Mouse (Mus musculus) lung, postnatal 0 days (tissue): ENCODE results near the gene Polr1b.

Experiments
- CTCF ChIP-seq: IDR thresholded peaks from 2 replicates; pipeline ENCODE4 v1.5.1; 2016; ENCODE audit warnings: antibody characterized with exemption, mild to moderate bottlenecking
- EP300 ChIP-seq: IDR thresholded peaks from 2 replicates; pipeline ENCODE4 v1.6.1; 2016; ENCODE audit warnings: antibody characterized with exemption, mild to moderate bottlenecking, control low read depth

DNA sequence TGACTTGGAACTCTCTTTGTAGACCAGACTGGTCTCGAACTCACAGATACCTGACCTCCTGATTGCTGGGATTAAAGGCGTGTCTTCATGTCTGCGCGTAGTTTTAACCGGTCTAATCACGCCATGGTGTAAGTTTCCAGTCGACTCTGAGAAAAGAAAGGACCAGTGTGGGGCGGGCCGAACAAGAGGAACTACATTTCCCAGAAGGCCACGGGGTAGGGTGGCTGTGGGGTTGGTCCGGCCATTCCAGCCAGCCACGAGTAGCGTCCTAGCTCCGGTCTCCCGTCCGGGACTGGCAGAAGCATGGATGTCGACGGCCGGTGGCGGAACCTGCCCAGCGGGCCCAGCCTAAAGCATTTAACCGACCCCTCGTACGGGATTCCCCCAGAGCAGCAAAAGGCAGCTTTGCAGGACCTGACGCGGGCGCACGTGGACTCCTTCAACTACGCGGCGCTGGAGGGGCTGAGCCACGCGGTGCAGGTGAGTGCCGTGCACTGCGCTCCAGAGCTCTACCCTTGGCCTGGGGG lies at the start of gene Polr1b:
- TF ChIP-seq CTCF (no peak), EP300 (no peak)
